Mouse (Mus musculus) Patski (cell line): ENCODE measurements at regions not wholly inside any gene's neighbourhood (a gene's known extent, or its start where the extent isn't known, plus 50 kb on each side); places are given as distances from the start of the nearest gene placed in this dataset.
A peak's percentile ranks its signal among the peaks of the same experiment; 100 is the strongest.
"Not testable (repeated sequence)": the region's sequence is repeated elsewhere in the genome, so short reads cannot be mapped to it uniquely, and the experiment has no call there.

ENCODE experiments used
- ATAC-seq: fragments of 100-300 bp; one replicate; pipeline ENCODE4 v1.8.0; 2021
- CTCF ChIA-PET: fragments of 350-600 bp; sonication (Branson Sonifier 250); formaldehyde crosslinking; loops from one replicate; lab custom pipeline; 2022; ENCODE audit warnings: inconsistent platforms; lab: Charles Lee
- POLR2A ChIA-PET: fragments of 350-600 bp; sonication (Branson Sonifier 250); formaldehyde crosslinking; loops from one replicate; lab custom pipeline; 2022; ENCODE audit warnings: antibody characterized with exemption, inconsistent platforms; lab: Charles Lee
- DNase-seq: peaks from one replicate; pipeline ENCODE4 v3.0.0-alpha.2; 2011; ENCODE audit warnings: low read depth, low spot score
- H3K27me3 ChIP-seq: fragments of 371-371 bp; one replicate; pipeline ENCODE4 v1.5.1; 2021
- in situ Hi-C: fragments of 300-500 bp; cut with MboI; formaldehyde crosslinking; loops from 3 replicates; pipeline ENCODE4 v1.11.1; 2018; ENCODE audit warnings: low pct_unique_long_range_greater_than_20kb, mixed read lengths

- H3K27me3 ChIP-seq, in situ Hi-C loops, POLR2A ChIA-PET, CTCF ChIA-PET: not testable (repeated sequence)
- DNase-seq: peak; percentile 47
- ATAC-seq: peak; percentile 100
Measured at GRCm38 (mm10) chr10:81996742-81997536, 51.0 kb upstream of the Zfp873 start.
